Mouse (Mus musculus) layer of hippocampus, adult 2 months (tissue): ENCODE measurements at regions not wholly inside any gene's neighbourhood (a gene's known extent, or its start where the extent isn't known, plus 50 kb on each side); places are given as distances from the start of the nearest gene placed in this dataset.

Source experiments
- DNase-seq, 2 experiments: peaks; one replicate each; pipeline ENCODE4 v3.0.0; 2022; ENCODE audit warnings: low spot score in 2 of 2
- H3K27ac ChIP-seq: fragments of 200-600 bp; 2 replicates; pipeline ENCODE4 v1.8.1; 2022
- H3K4me3 ChIP-seq: fragments of 200-600 bp; 2 replicates; pipeline ENCODE4 v1.8.1; 2022; ENCODE audit warnings: mild to moderate bottlenecking
- CTCF ChIP-seq: fragments of 200-600 bp; conservative IDR thresholded peaks from 2 replicates; pipeline ENCODE4 v1.8.1; 2022; ENCODE audit warnings: antibody characterized with exemption, mild to moderate bottlenecking, moderate library complexity

DNA sequence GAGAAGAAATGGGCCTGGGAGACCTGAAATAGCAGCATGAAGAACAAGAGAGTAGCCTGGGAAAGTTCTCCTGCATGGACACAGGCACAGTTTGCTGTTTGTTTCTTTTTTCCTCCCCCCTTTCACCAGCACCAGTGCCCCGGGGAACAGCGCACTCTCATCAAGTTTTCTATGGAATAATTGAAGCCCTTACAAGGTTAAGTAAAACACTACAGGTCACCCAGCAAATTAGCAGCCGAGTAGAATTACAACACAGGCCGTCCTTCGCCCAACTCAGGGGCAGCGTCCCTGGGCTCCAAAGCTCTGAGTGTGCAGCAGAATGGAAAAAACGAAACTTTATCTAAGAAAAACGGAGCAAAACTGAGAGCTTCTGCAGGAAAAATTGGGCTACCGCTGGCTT, 381.6 kb upstream of the Jarid2 start:
- H3K27ac ChIP-seq, result no peak overlapping the region
- TF ChIP-seq CTCF, result no peak
- H3K4me3 ChIP-seq, result no peak overlapping the region
- DNase-seq, result no peak

DNA sequence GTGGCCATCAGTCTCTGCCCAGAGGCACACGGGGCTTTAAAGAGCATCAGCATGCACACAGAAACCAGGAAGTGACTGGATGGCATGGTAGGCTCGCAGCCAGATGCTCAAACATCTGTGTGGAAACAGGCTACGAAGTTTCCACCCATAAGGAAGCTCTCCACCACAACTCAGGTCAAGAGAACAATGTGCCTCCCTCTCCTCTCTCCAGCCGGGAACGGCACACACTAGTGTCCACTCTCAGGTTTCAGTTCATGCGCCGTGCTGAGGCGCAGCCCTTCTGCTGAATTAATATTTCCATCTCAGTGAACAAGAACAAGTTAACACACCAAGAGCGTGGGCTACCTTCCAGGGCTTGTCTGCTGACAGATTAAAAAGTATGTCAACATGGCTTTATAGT, 375.4 kb upstream of the Jarid2 start:
- H3K4me3 ChIP-seq, result 0 out of 2 replicates have a peak overlapping the region, but pooled peaks have one; percentile 12
- no peak for TF ChIP-seq CTCF
- DNase-seq, result peak in 1 of 2 experiments; percentile 13
- no peak overlapping the region for H3K27ac ChIP-seq

DNA sequence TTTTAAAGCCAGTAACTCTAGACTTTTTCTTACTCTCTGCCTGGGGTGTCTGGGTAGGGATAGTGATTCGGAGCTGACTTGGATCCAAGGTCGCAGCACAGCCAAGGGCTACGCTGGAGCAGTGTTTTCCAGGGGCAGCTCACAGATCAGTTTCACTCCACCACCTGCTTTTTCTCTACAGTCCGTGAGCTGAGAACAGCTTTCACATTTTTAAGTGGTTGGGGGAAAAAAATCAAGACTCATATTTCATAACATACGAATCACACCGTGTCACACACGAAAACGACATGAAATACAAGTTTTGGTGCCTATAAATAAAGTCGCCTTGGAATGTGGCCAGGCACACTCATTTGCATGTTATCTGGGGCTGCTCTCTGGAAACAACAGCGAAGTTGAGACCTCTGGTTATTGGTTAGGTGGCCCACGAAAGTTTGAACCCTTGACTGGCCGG, 373.5 kb upstream of the Jarid2 start:
- H3K27ac ChIP-seq, result no peak overlapping the region
- no peak overlapping the region for H3K4me3 ChIP-seq
- DNase-seq, result no peak
- TF ChIP-seq CTCF, result no peak

DNA sequence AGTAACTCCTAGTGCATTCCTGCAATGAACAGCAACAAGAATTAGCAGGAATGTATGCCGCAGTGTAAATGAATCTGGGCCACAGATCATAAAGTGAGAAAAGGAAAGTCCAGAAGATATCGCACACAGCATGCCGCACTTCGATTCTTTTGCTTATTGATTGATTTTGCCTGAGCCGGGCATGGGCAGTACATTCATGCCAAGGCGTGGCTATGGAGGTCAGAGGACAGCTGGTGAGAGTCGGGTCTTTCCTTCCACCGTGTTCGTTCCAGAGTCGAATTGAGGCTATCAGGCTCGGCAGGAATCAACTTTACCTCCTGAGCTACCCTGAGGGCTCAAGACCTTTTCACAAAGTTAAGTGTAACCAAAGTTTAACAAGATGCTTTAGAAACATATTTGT, 372.3 kb upstream of the Jarid2 start:
- no peak for DNase-seq
- TF ChIP-seq CTCF, result no peak
- Histone ChIP-seq H3K27ac (no peak overlapping the region), H3K4me3 (no peak overlapping the region)

DNA sequence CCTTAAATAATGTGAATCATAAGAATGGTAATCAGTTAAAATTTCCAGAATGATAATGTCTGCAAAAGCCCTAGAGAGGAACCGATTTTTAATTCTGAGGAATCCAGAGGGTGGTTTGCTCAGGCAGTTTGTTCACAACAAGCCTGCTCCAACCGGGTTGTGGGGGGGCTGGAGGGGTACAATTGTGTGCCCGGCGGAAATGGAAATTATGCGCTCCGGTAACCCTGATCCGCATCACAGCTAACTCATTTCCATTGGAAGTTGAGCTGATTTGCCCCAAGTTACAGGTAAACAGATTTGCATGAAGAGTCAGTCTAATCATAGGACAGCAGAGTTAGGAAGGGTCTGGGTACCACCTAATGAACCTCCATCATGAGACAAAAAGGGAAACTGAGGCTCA, 369.9 kb upstream of the Jarid2 start:
- DNase-seq, result no peak
- no peak overlapping the region for H3K4me3 ChIP-seq
- H3K27ac ChIP-seq, result no peak overlapping the region
- no peak for TF ChIP-seq CTCF

DNA sequence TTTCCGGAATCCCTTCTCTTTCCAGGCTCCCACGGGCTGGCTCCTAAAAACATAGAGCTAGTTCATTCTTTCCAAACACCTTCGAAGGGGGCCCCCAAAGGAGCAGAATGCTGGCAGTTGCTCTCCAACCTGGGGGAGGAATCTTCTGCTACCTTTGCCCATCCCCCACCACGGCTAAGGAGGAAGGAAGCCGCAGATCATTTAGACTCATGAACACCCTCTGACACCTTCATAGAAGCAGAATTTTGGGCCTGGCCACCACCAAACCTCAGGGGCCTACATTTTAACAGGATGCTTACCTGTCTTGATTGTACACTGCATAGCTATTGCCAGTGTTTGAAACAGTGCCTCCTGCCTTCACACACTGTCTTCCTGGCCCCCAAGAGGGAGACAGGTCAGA, 369.3 kb upstream of the Jarid2 start:
- no peak for DNase-seq
- no peak for TF ChIP-seq CTCF
- H3K4me3 ChIP-seq, result no peak overlapping the region
- no peak overlapping the region for H3K27ac ChIP-seq

DNA sequence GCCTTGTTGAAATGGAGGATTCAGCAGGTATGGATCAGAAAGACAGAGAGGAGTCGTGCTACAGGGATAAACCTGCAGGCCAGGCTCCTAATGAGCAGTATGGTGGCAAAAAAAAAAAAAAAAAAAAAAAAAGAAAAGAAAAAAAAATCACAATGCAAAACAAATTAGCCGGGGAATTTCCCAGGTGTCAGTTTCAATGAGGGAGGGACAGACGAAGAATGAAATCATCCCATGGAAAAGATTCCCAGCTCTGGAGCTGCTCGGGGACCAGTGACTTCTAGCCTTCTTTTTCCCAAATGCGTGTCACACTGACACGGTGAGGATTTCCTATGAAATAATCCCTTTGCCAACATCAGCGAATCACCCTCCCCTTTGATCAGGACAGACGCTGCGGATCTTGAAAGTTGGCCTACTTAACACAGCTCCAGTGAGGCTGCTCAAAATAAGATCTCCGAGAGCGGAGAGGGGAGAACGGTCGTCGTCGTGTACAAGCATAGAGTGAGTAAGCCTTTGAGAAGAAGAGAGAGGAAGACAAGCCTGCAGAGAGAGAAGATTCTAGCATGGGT, 368.5 kb upstream of the Jarid2 start:
- no peak for DNase-seq
- TF ChIP-seq CTCF, result no peak
- Histone ChIP-seq H3K4me3 (no peak overlapping the region), H3K27ac (no peak overlapping the region)

DNA sequence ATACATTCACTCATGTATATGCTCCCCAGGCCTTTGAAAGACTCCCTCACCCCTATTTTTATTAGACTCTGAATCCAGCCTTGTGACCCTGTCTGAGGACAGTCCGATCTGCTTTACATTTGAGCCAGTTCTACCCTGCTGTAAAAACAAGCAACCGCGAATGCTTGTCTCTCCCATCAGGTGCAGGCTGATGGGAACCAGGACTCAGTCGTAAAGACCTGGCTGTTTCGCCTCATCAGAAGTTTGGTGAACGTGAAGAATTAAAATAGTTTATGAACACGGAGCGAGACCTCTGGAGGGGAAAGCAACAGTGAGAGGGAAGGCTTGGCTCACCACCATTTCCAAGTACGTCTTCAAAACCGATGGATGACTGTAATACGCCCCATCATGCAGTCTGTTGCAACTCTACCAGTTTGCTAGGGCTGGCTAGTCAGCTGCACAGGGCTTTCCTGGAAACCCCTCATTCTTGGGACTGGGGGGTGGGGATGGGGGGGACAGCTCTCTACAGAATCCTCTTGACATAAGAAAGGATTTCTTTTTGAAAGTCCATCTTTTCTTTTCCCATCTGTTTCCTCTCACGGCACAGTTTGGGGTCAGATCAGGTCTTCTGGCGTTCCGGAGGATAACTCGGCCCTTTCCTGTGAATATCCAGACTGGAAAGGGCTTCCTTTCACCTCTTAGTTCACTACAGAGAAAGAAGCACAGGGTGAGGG, 366.8 kb upstream of the Jarid2 start:
- no peak for TF ChIP-seq CTCF
- no peak for DNase-seq
- H3K27ac ChIP-seq, result no peak overlapping the region
- H3K4me3 ChIP-seq, result no peak overlapping the region

DNA sequence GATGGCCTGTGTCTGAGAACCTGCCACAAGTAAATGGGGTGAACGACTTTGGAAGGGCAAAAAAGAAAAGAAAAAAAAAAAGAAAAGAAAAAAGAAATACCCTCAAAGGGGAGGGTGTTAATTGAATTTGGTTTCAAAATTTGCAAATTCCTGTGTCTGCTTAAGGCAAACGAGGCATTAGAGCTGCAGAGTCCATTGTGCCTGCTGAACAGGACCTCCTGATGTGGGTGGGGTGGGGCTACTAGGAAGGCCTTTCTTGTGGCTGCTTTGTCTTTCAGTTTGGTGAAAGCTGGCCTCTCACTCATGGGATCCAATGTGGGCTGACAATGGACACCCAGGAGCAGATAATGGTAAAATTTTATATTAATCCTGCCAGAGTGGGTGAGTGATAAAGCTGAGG, 366.3 kb upstream of the Jarid2 start:
- TF ChIP-seq CTCF, result no peak
- DNase-seq, result no peak

DNA sequence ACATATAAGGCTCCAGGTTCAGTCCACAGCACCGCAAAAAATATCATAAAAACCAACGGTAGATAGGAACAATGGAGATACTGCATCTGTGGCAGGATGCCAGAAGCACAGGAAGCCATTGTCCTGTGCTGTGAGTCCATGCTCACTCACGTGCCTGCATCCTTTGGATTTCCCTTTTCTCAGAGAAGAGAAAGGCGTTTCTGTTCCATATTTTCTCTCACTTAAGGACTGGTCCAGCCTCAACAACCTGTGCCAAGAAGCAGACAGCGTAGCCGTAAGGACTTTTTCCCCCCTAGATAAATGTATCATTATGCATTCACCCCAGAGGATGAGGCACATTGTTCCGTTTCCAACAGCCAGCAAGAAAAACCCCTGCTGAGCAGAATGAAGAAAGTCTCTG, 360.0 kb upstream of the Jarid2 start:
- Histone ChIP-seq H3K4me3 (no peak overlapping the region), H3K27ac (no peak overlapping the region)
- DNase-seq, result no peak
- TF ChIP-seq CTCF, result no peak

More for the DNA sequence above, 366.3 kb upstream of the Jarid2 start:
- H3K4me3 ChIP-seq, result no peak overlapping the region
- H3K27ac ChIP-seq, result no peak overlapping the region

DNA sequence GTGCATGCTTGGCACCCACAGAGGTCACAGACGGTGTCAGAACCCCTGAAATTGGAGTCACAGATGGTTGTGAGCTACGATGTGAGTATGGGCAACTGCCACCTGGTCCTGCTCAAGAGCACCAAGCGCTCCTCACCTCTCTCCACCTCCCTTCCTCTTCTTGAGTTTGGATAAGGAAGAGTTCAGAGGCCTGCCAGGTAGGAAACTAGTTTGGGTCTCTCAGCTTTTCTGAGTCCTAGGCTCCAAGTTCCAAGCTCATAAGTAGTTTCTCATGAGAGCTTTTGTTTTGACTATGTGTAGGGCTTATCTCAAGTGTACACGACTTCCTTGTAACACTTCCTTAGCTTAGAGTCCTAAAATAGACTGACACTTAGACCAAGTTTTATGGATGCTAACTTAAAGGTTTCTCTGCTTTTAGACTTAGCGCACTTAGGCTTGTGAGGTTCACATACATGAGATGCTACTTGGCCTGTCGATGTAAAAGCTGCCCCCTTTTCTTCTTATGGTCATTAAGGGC, 356.9 kb upstream of the Jarid2 start:
- H3K4me3 ChIP-seq, result no peak overlapping the region
- no peak for TF ChIP-seq CTCF
- H3K27ac ChIP-seq, result no peak overlapping the region
- no peak for DNase-seq

DNA sequence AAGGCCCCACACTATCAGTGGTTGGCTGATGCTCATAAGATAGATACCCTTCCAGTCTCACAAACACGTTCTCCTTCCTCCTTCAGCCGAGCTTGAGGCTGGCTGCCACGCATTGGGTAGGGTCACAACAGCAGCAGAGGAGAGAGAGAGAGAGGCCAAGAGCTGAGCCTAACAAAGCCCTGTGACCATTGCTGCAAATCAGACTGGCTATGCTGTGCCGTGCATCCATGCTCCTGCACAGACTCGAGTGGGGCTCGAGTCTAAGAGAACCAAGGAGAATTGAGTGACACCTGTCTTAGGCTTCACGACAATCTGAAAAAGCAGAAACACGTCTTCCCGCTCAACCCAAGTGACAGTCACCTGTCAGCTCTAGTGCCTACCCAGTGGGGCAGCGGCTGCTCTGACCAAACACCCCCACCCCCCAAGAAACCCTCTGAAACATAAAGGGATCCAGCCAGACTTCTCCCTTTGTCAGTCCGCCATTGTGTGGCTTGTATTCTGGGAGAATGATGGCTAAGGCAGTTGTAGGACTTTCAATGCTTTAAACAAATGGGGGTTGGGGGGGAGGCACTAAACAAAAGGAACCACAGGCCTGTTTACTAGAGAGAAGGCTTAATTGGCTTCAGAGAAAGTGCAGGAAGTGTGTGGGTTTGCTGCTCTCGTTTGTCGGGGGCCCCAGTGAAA, 353.7 kb upstream of the Jarid2 start:
- Histone ChIP-seq H3K4me3 (no peak overlapping the region), H3K27ac (no peak overlapping the region)
- TF ChIP-seq CTCF, result no peak
- no peak for DNase-seq

DNA sequence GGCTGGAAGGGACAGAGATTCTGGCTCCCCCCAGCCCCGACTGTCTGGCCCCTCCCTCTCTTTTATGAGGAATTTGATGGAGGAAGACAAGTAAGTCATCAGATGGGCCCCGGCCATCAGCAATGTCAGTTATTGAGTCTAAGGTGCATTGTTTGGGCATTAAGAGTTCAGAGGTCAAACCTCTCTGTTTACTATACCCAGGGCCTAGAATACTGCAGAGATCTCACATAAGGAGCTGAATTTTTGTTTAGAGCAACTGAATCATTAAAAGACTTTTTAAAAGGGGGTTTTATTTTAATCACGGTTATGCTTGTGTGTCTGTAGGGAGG, 353.1 kb upstream of the Jarid2 start:
- no peak for DNase-seq
- H3K4me3 ChIP-seq, result no peak overlapping the region
- TF ChIP-seq CTCF, result no peak
- H3K27ac ChIP-seq, result no peak overlapping the region

DNA sequence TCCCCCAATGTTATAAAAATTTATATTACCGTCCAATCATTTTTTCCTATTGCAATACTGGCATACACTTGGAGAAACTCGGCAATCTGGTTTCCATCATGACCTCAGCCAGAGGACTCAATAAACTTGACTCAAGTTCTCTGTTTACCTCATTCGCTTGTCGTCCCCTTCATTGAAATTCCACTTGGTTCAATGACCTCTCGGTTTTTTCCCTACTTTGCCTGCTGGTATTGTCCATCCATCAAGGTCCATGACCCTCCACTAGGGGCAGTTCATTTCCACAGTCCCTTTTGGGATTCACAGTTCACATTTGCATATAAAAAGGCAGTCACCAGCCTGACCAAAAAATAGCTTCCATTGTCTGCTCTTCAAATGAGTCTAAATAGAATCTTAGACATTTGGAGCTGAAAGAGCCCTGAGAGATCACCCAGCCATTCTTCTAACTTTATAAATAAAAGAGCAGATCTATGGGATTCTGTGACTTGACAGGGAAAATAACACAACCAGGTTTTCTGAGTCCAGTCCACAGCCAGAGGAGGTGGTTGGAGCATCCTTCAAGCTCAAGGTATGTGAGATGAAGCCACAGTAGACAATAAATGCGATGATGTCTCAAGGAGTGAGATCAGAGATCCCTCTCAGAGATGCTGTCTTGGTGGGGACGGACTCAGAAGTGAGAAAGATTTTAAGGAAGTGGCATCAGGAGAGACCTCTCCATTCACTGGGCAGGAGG, 347.4 kb upstream of the Jarid2 start:
- no peak overlapping the region for H3K27ac ChIP-seq
- H3K4me3 ChIP-seq, result no peak overlapping the region
- DNase-seq, result no peak
- peak; percentile 56 for TF ChIP-seq CTCF
